Mouse (Mus musculus) midbrain, postnatal 0 days (tissue): ENCODE measurements around the gene Pogz. TPM values are rescaled to one million over a fixed set of nuclear protein-coding genes. Genes with fewer than 3 reads are reported as not detected.

Experiments
- ATAC-seq: fragments of 200-750 bp; cut with Nextera tagmentation; 2 replicates; pipeline ENCODE4 v1.8.0; 2017; ENCODE audit warnings: moderate number of reproducible peaks, mild to moderate bottlenecking, moderate TSS enrichment, moderate library complexity; ENCODE audit not compliant: low FRiP score
- DNase-seq: peaks from one replicate; pipeline ENCODE4 v3.0.0-alpha.2; 2015; ENCODE audit warnings: low spot score
- H3K27ac ChIP-seq: fragments of 300-500 bp; sonication (generic); 2 replicates; pipeline ENCODE4 v1.5.1; 2014; ENCODE audit warnings: low read depth, mild to moderate bottlenecking, low read length, mixed read lengths
- H3K27me3 ChIP-seq: fragments of 300-500 bp; sonication (generic); 2 replicates; pipeline ENCODE4 v1.6.1; 2014; ENCODE audit warnings: low read length, control low read depth, mixed read lengths; ENCODE audit not compliant: insufficient read depth
- H3K36me3 ChIP-seq: fragments of 300-500 bp; sonication (generic); 2 replicates; pipeline ENCODE4 v1.6.1; 2014; ENCODE audit warnings: low read length, control low read depth, mixed read lengths; ENCODE audit not compliant: insufficient read depth
- H3K4me1 ChIP-seq: fragments of 300-500 bp; sonication (generic); 2 replicates; pipeline ENCODE4 v1.6.1; 2014; ENCODE audit warnings: mild to moderate bottlenecking, control low read depth, antibody characterized with exemption, low read length, mixed read lengths; ENCODE audit not compliant: insufficient read depth
- H3K4me2 ChIP-seq: fragments of 300-500 bp; sonication (generic); 2 replicates; pipeline ENCODE4 v1.6.1; 2014; ENCODE audit warnings: low read depth, mild to moderate bottlenecking, low read length, mixed read lengths; ENCODE audit not compliant: poor library complexity, severe bottlenecking
- H3K4me3 ChIP-seq: fragments of 300-500 bp; sonication (generic); 2 replicates; pipeline ENCODE4 v1.5.1; 2014; ENCODE audit warnings: low read depth, mild to moderate bottlenecking, low read length, moderate library complexity
- H3K9ac ChIP-seq: fragments of 300-500 bp; sonication (generic); replicated peaks from 2 replicates; pipeline ENCODE4 v1.6.1; 2014; ENCODE audit warnings: mild to moderate bottlenecking, low read length, moderate library complexity, mixed read lengths; ENCODE audit not compliant: poor library complexity, severe bottlenecking
- H3K9me3 ChIP-seq: fragments of 300-500 bp; sonication (generic); 2 replicates; pipeline ENCODE4 v1.6.1; 2016; ENCODE audit warnings: low read length, control low read depth
- CTCF ChIP-seq: IDR thresholded peaks from 2 replicates; pipeline ENCODE4 v1.5.1; 2016; ENCODE audit warnings: antibody characterized with exemption, mild to moderate bottlenecking
- WGBS: fragments of 180-500 bp; shearing (Covaris S2); extraction: QIAGEN DNeasy Blood & Tissue Kit; methylation state at CpG from one replicate; pipeline ENCODE4 v1.1.7; 2014; 5-methylcytosine and 5-hydroxymethylcytosine counted together
- polyA plus RNA-seq: library from polyadenylated mRNA; unstranded; fragments of >200 nt; fragmentation: Nextera tagmentation; extraction: Ambion mirVana; gene quantifications from 2 replicates; pipeline ENCODE4 v1.2.1, GENCODE M21; 2015
- total RNA-seq: library from RNA; depleted of rRNA; stranded (reverse); fragments of >200 nt; gene quantifications from 2 replicates; pipeline ENCODE4 v1.2.3, GENCODE M21; 2014

Pogz gene
- total and polyA plus RNA-seq, 2 experiments from 2014 or later, result 17.5 to 42.5 TPM

GRCm38 (mm10) chr3:94835396-94835795, 2.0 kb upstream of the Pogz start:
- DNase-seq (no peak), ATAC-seq (no peak)
- WGBS, result 77% methylated on average over 3 of the region's 3 CpGs
- Histone ChIP-seq H3K27me3 (no peaks in the 10 kb centered on the region), H3K27ac (no peak overlapping the region), H3K4me2 (no peak overlapping the region), H3K4me1 (no peaks in the 10 kb centered on the region), H3K9ac (no peak overlapping the region), H3K4me3 (no peak overlapping the region), H3K9me3 (no peaks in the 10 kb centered on the region), H3K36me3 (no peaks in the 10 kb centered on the region)
- no peak for TF ChIP-seq CTCF

GRCm38 (mm10) chr3:94837959-94838496, 661 bp downstream of the Pogz start:
- WGBS, result 2% methylated on average over 19 of the region's 62 CpGs
- H3K36me3 ChIP-seq, result no peaks in the 10 kb centered on the region
- TF ChIP-seq CTCF, result 0 out of 2 replicates have a peak, but pooled peaks have one; percentile 5

GRCm38 (mm10) chr3:94838631-94839030, 1.3 kb downstream of the Pogz start:
- peak overlapping the region; percentile 99 for H3K9ac ChIP-seq
- no peaks in the 10 kb centered on the region for H3K36me3 ChIP-seq
- WGBS, result 5% methylated on average over 9 of the region's 9 CpGs
- no peak for ATAC-seq
- no peaks in the 10 kb centered on the region for H3K27me3 ChIP-seq
- DNase-seq, result peak; percentile 10
- H3K4me3 ChIP-seq, result peak overlapping the region; percentile 63
- TF ChIP-seq CTCF, result no peak
- H3K27ac ChIP-seq, result peak overlapping the region; percentile 100
- no peaks in the 10 kb centered on the region for H3K4me1 ChIP-seq
- H3K4me2 ChIP-seq, result peak overlapping the region; percentile 56
- H3K9me3 ChIP-seq, result no peaks in the 10 kb centered on the region

More at GRCm38 (mm10) chr3:94837959-94838496, 661 bp downstream of the Pogz start:
- peak; percentile 91 for DNase-seq
- Histone ChIP-seq H3K4me1 (no peaks in the 10 kb centered on the region), H3K27me3 (no peaks in the 10 kb centered on the region), H3K4me2 (peak overlapping the region; percentile 56), H3K9ac (peak overlapping the region; percentile 99), H3K4me3 (peak overlapping the region; percentile 63), H3K27ac (peak overlapping the region; percentile 100), H3K9me3 (no peaks in the 10 kb centered on the region)
- ATAC-seq, result peak; percentile 88

- Histone ChIP-seq H3K4me1 (no peaks in the 10 kb centered on the region), H3K9me3 (no peaks in the 10 kb centered on the region), H3K27me3 (no peaks in the 10 kb centered on the region), H3K4me2 (peak overlapping the region; percentile 56), H3K36me3 (no peaks in the 10 kb centered on the region), H3K27ac (peak overlapping the region; percentile 100), H3K9ac (peak overlapping the region; percentile 99), H3K4me3 (peak overlapping the region; percentile 63)
- DNase-seq (no peak), ATAC-seq (no peak)
- TF ChIP-seq CTCF, result no peak
- WGBS, result 59% methylated on average over 5 of the region's 5 CpGs
Observed at GRCm38 (mm10) chr3:94839101-94839500, 1.7 kb downstream of the Pogz start.

GRCm38 (mm10) chr3:94847382-94847781, 10.0 kb downstream of the Pogz start:
- ATAC-seq (no peak), DNase-seq (no peak)
- H3K9me3 ChIP-seq, result no peaks in the 10 kb centered on the region
- H3K4me2 ChIP-seq, result no peak overlapping the region
- no peak overlapping the region for H3K27ac ChIP-seq
- 97% methylated on average over 2 of the region's 2 CpGs for WGBS
- no peak for TF ChIP-seq CTCF
- no peaks in the 10 kb centered on the region for H3K4me1 ChIP-seq
- no peak overlapping the region for H3K9ac ChIP-seq
- no peaks in the 10 kb centered on the region for H3K36me3 ChIP-seq
- no peaks in the 10 kb centered on the region for H3K27me3 ChIP-seq
- no peak overlapping the region for H3K4me3 ChIP-seq

GRCm38 (mm10) chr3:94849338-94849737, 12.0 kb downstream of the Pogz start:
- peak; percentile 79 for TF ChIP-seq CTCF
- H3K4me1 ChIP-seq, result no peaks in the 10 kb centered on the region
- no peak overlapping the region for H3K9ac ChIP-seq
- no peak overlapping the region for H3K4me2 ChIP-seq
- H3K9me3 ChIP-seq, result no peaks in the 10 kb centered on the region
- ATAC-seq (peak; percentile 54), DNase-seq (peak; percentile 83)
- no peak overlapping the region for H3K4me3 ChIP-seq
- no peak overlapping the region for H3K27ac ChIP-seq
- H3K36me3 ChIP-seq, result peaks cover 4% of the 10 kb centered on the region; the same call in 1 of the 2 replicates
- 27% methylated on average over 1 of the region's 1 CpGs for WGBS
- H3K27me3 ChIP-seq, result no peaks in the 10 kb centered on the region
